Mouse (Mus musculus): ENCODE results near the gene Aurkb. TPM values are rescaled to one million over a fixed set of nuclear protein-coding genes. Genes with fewer than 3 reads are reported as not detected.
A peak's percentile ranks its signal among the peaks of the same experiment; 100 is the strongest.

Aurkb gene
- polyA plus RNA-seq, 1 experiment from 2014 or later: 61.3 TPM

DNA sequence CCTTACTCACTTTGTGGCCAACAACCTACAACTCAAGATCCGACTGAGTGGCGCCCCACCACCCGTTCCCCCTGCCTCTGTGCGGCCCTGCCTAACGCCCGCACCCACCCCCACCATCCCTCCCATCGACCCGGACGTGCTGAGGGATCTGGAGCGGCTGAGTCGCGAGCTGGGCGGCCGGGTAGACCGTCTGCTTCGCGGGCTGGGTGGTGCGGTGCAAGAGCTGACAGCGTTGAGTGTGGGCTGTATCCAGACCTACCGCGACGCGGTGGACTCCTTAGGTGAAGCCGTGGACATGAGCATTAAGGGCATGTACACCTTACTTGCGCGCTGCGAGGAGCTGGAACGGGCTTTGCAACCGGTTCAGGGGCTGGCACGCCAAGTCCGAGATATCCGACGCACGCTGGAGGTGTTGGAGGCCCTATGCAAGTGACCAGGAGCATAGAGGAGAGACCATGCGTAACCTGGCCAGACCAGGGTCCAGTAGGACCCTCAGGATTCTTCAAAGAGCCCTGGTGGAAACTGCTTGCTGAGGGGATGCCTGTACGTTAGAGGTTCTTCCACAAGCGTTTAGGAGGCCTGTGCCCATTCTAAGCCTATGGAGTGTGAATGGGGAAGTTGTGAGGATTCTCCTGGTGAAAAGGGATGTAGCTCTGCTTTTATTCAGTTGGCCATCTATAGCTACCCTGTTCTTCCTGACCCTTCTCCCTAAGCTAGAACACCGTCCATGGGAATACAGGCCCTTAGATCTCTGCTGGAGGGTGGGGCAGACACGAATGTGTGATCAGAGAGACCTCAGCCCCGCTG is 15.2 kb downstream of the Aurkb start:
- Histone ChIP-seq H3K4me3 (replicated peaks) (peak overlapping the region; percentile 93), H3K9ac (replicated peaks) (peak overlapping the region; percentile 88), H3K4me2 (replicated peaks) (peak overlapping the region; percentile 96), H3K9me3 (no peaks in the 10 kb centered on the region), H3K36me3 (no peaks in the 10 kb centered on the region), H3K4me1 (replicated peaks) (peaks cover 41% of the 10 kb centered on the region), H3K27me3 (no peaks in the 10 kb centered on the region), H3K27ac (peak overlapping the region; percentile 94)
- ATAC-seq: peak; percentile 4; the same call in 1 of the 2 replicates
- under 1% methylated on average over 40 of the region's 40 CpGs for WGBS

DNA sequence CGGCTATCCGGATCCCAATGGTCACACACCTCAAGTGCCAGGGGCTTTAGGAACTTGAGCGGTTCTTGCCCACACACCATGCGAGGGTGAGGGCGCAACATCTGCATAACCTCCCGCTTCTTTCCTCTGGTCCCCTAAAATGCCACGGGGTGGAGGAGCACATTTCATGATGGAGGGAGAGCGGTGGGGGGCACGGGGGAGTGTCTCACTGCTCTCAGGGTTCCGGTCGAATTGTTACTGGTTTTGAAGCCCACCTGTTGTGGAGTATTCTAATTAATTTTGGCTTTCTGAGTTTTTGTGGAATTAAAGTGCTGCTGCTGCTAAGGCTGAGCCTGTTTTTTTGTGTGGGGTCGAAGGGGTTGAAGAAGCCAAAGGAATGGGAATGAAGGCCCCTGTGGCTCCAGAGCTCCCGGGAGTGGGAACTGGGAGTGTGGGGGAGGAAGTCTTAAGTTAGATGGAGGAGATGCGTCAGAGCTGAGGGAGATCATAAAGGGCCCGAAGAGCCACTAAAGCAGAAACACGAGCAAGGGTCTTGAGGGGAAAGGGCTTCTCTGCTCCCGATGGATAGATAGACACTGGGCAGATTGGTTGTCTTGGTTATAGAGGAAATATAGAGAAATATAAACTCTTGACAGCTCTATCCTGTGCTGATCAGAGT is 15.9 kb downstream of the Aurkb start:
- Histone ChIP-seq H3K4me3 (replicated peaks) (peak overlapping the region; percentile 93), H3K4me2 (replicated peaks) (peak overlapping the region; percentile 96), H3K4me1 (replicated peaks) (peaks cover 47% of the 10 kb centered on the region), H3K27me3 (no peaks in the 10 kb centered on the region), H3K36me3 (no peaks in the 10 kb centered on the region), H3K9ac (replicated peaks) (peak overlapping the region; percentile 88), H3K27ac (no peak overlapping the region), H3K9me3 (no peaks in the 10 kb centered on the region)
- WGBS: 8% methylated on average over 17 of the region's 17 CpGs
- no peak for ATAC-seq

DNA sequence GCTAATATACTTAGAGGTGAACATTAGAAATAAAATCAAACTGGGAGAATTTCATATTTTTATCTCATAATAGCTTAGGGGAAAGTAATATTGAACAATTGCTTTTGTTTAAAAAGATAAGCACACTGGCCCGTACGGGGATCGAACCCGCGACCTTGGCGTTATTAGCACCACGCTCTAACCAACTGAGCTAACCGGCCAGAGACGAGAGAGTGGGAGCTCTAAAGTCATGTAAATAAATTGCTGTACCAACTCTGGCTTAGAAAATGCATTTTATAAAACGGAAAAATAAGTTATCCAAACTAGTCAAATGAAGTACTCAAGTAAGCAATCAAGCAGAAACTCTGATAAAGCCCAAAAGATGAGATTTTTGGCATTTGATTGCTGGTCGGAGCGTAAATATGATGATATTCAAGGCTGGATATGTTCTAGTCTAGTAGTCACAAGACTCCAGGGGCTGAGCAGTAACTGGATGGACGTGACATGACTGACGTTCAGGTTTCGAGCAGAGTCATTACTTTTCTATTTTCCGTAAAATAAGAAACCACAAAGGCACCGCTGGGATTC is 16.8 kb downstream of the Aurkb start:
- no peaks in the 10 kb centered on the region for H3K36me3 ChIP-seq
- H3K4me2 ChIP-seq (replicated peaks): peak overlapping the region; percentile 69
- WGBS: under 1% methylated on average over 17 of the region's 17 CpGs
- no peaks in the 10 kb centered on the region for H3K9me3 ChIP-seq
- H3K9ac ChIP-seq (replicated peaks): no peak overlapping the region
- H3K4me3 ChIP-seq (replicated peaks): peak overlapping the region; percentile 93
- no peak for ATAC-seq
- H3K27me3 ChIP-seq: no peaks in the 10 kb centered on the region
- H3K27ac ChIP-seq: peak overlapping the region; percentile 27; the same call in 1 of the 2 replicates
- H3K4me1 ChIP-seq (replicated peaks): peaks cover 52% of the 10 kb centered on the region

DNA sequence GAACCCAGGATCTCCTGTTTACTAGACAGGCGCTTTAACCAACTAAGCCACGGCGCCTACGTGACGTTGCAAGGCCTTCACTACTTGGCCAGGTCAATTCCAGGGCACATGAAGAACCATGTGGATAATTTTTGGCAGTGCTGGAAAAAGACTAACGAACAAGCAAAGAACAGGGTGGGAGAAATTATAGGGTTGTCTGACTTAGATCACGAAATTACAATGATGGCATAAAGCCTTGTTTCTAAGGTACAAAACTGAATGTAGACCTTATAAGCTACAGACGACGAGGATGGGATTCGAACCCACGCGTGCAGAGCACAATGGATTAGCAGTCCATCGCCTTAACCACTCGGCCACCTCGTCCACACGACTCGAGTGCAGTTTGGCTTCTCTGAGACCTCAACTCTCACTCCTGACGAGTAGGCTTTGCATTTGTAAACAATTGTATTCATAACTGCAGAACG is 17.3 kb downstream of the Aurkb start:
- H3K9ac ChIP-seq (replicated peaks): no peak overlapping the region

DNA sequence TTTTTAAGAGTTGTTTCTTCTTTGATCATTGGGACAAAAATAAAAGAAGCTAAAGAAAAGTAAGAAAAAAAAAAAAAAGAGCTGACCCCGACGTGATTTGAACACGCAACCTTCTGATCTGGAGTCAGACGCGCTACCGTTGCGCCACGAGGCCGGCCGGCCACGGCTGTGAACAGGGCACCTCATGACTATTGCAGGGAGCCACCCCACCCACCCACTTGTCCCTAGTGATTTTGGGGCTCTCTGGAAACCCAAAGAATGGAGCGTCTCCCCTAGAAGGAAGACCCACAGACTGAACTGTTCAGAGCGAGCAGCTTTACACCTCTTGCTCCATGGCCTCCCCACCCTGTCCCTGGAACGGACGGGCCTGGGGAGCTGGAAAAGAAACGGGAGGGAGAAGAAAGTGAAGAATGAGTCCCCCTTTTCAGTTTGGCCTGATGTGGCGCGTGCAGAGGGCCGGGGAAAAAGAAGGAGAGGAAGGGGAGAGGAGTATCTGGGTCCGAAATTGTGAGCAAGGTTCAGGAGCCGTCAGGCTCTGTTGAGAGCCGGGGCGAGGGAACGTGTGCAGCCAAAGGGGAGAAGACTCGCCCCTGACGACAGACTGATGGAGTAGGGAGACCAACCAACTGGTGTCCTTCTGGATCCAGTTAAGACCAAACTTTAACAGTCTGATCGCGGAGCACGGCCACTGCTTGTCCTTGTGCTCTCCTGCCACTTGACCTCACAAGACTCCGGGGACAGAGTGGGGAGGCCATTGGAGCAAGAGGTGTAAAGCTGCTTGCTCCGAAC is 18.2 kb downstream of the Aurkb start:
- peak overlapping the region; percentile 60 for H3K27ac ChIP-seq
- H3K27me3 ChIP-seq: no peaks in the 10 kb centered on the region
- H3K36me3 ChIP-seq: no peaks in the 10 kb centered on the region
- peak overlapping the region; percentile 93 for H3K4me3 ChIP-seq (replicated peaks)
- H3K4me2 ChIP-seq (replicated peaks): peak overlapping the region; percentile 69
- no peaks in the 10 kb centered on the region for H3K9me3 ChIP-seq
- 0 out of 2 replicates have a peak, but pooled peaks have one; percentile 7 for ATAC-seq
- H3K9ac ChIP-seq (replicated peaks): peak overlapping the region; percentile 67
- peaks cover 41% of the 10 kb centered on the region for H3K4me1 ChIP-seq (replicated peaks)
- under 1% methylated on average over 31 of the region's 31 CpGs for WGBS

More for the DNA sequence above, 17.3 kb downstream of the Aurkb start:
- H3K27ac ChIP-seq: peak overlapping the region; percentile 60; the same call in 1 of the 2 replicates
- peak overlapping the region; percentile 69 for H3K4me2 ChIP-seq (replicated peaks)
- no peaks in the 10 kb centered on the region for H3K9me3 ChIP-seq
- H3K4me1 ChIP-seq (replicated peaks): peaks cover 49% of the 10 kb centered on the region
- no peak for ATAC-seq
- WGBS: under 1% methylated on average over 19 of the region's 19 CpGs
- H3K4me3 ChIP-seq (replicated peaks): peak overlapping the region; percentile 93
- no peaks in the 10 kb centered on the region for H3K36me3 ChIP-seq
- H3K27me3 ChIP-seq: no peaks in the 10 kb centered on the region

DNA sequence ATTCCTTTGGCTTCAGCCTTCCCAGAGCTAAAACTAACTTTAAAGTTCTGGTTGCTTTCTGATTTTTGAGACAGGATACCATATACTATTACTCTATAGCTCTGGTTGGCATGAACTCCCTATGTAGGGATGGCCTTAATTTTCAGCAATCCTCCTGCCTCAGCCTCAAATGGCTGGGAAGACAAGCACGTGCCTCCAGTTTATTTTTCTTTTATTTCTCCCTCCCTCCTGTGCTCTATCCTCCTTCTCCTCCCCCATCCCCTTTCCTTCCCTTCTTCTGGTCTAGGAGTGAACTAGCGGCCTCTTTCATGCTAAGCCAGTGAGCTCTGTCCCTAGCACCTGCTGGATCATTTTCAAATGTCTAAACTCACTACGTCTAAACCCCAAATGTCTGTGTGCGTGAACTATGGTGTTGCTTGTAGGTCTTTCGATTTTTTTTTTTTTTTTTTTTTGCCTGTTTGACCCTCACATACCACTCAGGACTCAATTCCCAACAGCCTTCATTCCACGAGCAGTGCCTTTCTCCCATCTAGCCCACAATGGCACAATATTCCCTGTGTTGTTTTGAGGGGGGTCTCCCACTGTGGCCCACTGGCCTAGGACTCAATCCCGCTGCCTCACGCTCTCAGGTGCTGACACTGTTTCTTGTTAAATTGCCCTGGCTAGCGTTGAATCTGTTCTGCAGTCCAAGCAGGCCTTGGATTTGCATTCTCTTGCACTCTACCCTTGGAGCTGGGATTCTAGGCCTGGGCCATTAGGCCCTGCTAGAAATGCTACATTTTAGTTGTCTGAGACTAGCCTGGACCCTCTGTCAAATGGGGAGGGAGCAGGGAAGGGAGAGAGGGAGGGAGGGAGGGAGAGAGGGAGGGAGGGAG is 19.0 kb downstream of the Aurkb start:
- Histone ChIP-seq H3K4me3 (replicated peaks) (peak overlapping the region; percentile 93), H3K27ac (no peak overlapping the region), H3K4me2 (replicated peaks) (peak overlapping the region; percentile 69), H3K27me3 (no peaks in the 10 kb centered on the region), H3K9me3 (no peaks in the 10 kb centered on the region), H3K4me1 (replicated peaks) (peaks cover 39% of the 10 kb centered on the region), H3K36me3 (no peaks in the 10 kb centered on the region), H3K9ac (replicated peaks) (peak overlapping the region; percentile 67; the same call in 1 of the 2 replicates)
- WGBS: 47% methylated on average over 9 of the region's 9 CpGs
- no peak for ATAC-seq

DNA sequence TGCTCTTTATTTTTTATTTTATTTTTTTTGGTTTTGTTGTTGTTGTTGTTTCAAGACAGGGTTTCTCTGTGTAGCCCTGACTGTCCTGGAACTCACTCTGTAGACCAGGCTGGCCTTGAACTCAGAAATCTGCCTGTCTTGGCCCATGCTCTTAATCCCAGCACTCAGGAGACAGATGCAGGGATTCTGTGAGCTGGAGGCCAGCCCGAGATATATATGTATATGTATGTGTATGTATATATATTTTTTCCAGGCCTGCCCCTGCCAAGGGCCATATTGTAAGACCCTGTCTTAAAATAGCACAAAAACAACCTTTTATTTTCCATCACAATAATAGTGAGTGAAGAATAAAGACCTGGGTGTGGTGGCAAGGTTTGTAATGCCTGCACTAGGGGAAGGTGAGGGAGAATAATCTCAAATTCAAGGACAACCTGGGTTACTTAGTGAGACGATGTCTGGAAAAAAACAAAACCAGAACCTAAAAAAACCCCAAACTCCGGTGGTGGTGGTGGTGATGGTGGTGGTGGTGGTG is 20.0 kb downstream of the Aurkb start:
- no peak overlapping the region for H3K27ac ChIP-seq
- H3K4me1 ChIP-seq (replicated peaks): peaks cover 40% of the 10 kb centered on the region
- H3K9me3 ChIP-seq: no peaks in the 10 kb centered on the region
- H3K9ac ChIP-seq (replicated peaks): no peak overlapping the region
- peak overlapping the region; percentile 43; the same call in 1 of the 2 replicates for H3K4me3 ChIP-seq (replicated peaks)
- no peaks in the 10 kb centered on the region for H3K27me3 ChIP-seq
- peak overlapping the region; percentile 78 for H3K4me2 ChIP-seq (replicated peaks)
- 49% methylated on average over 3 of the region's 3 CpGs for WGBS
- H3K36me3 ChIP-seq: no peaks in the 10 kb centered on the region
- no peak for ATAC-seq

DNA sequence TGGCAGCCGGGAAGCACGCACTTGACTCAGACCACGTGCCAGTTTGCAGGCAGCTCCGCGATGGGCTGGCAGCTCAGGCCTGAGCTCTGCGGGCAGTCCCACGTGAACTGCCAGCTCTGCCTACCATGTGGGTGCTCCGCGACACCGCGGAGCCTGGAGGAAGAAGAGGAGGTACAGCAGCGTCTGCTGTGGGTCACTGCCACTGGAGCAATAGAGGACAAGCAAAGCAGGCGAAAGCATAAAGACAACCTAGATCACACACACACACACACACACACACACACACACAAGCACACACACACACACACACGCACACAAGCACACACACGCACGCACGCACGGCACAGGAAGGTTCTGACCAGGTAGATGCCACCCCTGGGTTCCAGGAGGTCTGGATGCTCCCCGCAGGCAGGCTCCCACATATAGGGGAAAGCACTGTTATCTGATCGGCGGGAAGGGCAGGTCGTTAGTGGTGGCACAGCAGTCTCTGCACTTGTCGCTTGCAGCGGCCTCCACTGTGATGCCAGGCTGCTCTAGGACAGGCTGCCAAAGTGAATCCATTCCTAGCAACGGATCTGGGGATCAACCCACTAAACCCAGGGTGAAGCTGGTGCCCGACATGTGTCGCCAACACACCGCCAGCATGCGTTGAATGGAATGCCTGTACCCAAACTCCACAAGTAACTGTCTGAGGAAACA is 20.9 kb downstream of the Aurkb start:
- peaks cover 37% of the 10 kb centered on the region for H3K4me1 ChIP-seq (replicated peaks)
- H3K4me2 ChIP-seq (replicated peaks): peak overlapping the region; percentile 78
- H3K36me3 ChIP-seq: no peaks in the 10 kb centered on the region
- under 1% methylated on average over 29 of the region's 29 CpGs for WGBS
- H3K4me3 ChIP-seq (replicated peaks): peak overlapping the region; percentile 43
- no peaks in the 10 kb centered on the region for H3K9me3 ChIP-seq
- ATAC-seq: no peak
- peak overlapping the region; percentile 26; the same call in 1 of the 2 replicates for H3K27ac ChIP-seq
- no peaks in the 10 kb centered on the region for H3K27me3 ChIP-seq
- H3K9ac ChIP-seq (replicated peaks): peak overlapping the region; percentile 66

DNA sequence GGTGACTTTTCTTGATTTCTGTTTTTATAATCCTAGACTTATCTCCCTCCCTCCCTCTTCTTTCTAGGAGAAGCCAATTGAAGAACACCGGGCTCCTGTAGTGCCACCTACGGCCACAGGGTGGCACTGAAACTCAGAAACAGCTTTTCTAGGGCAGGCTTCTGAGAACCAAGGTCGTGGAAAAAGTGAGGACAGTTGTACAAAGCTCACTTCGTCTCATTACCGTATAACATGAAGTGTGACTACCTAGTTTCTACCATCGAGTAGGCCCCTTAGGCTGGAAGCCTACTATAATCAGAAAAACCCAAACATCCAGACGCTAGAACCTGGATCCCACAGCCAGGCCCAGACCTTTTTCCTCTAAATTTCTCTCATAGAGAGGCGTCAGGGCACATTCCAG is 21.5 kb downstream of the Aurkb start:
- no peaks in the 10 kb centered on the region for H3K9me3 ChIP-seq
- WGBS: 10% methylated on average over 8 of the region's 8 CpGs
- H3K9ac ChIP-seq (replicated peaks): no peak overlapping the region; the same call in 1 of the 2 replicates
- H3K27me3 ChIP-seq: no peaks in the 10 kb centered on the region
- peak overlapping the region; percentile 43 for H3K4me3 ChIP-seq (replicated peaks)
- H3K27ac ChIP-seq: no peak overlapping the region
- ATAC-seq: no peak
- peaks cover 37% of the 10 kb centered on the region for H3K4me1 ChIP-seq (replicated peaks)
- peak overlapping the region; percentile 78 for H3K4me2 ChIP-seq (replicated peaks)
- H3K36me3 ChIP-seq: no peaks in the 10 kb centered on the region

DNA sequence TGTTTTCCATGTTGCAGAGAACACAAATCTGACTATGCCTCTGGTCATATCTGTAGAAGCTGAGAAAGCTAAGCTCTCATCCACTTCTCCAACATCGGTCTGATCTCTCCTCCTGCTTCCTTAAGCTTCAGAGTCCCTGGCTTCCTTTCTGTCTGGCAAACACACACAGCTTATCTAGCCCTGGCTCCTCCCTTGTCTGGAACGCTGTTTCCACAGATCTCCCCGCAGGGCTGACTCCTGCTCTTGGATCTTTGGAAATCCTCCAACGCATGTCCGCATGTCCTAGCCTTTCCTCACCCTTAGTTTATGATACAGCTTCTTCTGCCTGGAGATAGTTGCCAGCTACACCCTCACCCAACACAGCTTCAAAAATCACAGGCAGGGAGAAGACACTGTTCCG is 22.2 kb downstream of the Aurkb start:
- H3K27ac ChIP-seq: no peak overlapping the region
- H3K4me2 ChIP-seq (replicated peaks): no peak overlapping the region
- no peak for ATAC-seq
- H3K9me3 ChIP-seq: no peaks in the 10 kb centered on the region
- no peak overlapping the region for H3K9ac ChIP-seq (replicated peaks)
- WGBS: 63% methylated on average over 6 of the region's 6 CpGs
- H3K4me3 ChIP-seq (replicated peaks): no peak overlapping the region; the same call in 1 of the 2 replicates
- H3K36me3 ChIP-seq: no peaks in the 10 kb centered on the region
- H3K27me3 ChIP-seq: no peaks in the 10 kb centered on the region
- peaks cover 42% of the 10 kb centered on the region for H3K4me1 ChIP-seq (replicated peaks)

All from midbrain, embryonic 13.5 days (tissue).